Mouse (Mus musculus): ENCODE data around the gene Grk5.
"Not testable (repeated sequence)": the region's sequence is repeated elsewhere in the genome, so short reads cannot be mapped to it uniquely, and the experiment has no call there.

The Grk5 gene

GRCm38 (mm10) chr19:60911653-60912052, 22.1 kb downstream of the Grk5 start:
- no peak for DNase-seq (ENCODE audit: low spot score)

GRCm38 (mm10) chr19:60915236-60915635, 25.7 kb downstream of the Grk5 start:
- DNase-seq (ENCODE audit: low spot score), result no peak

GRCm38 (mm10) chr19:60915862-60916261, 26.3 kb downstream of the Grk5 start:
- DNase-seq (ENCODE audit: low spot score), result no peak

GRCm38 (mm10) chr19:60916869-60917570, 27.5 kb downstream of the Grk5 start:
- no peak for DNase-seq (ENCODE audit: low spot score)

- not testable (repeated sequence) for DNase-seq (ENCODE audit: low spot score)
Observed at GRCm38 (mm10) chr19:60924534-60924933, 35.0 kb downstream of the Grk5 start.

GRCm38 (mm10) chr19:60935001-60935400, 45.5 kb downstream of the Grk5 start:
- DNase-seq (ENCODE audit: low spot score), result no peak

GRCm38 (mm10) chr19:60939954-60940379, 50.4 kb downstream of the Grk5 start:
- no peak for DNase-seq (ENCODE audit: low spot score)

- DNase-seq (ENCODE audit: low spot score), result no peak
Observed at GRCm38 (mm10) chr19:60940866-60941265, 51.3 kb downstream of the Grk5 start.

- no peak for DNase-seq (ENCODE audit: low spot score)
Observed at GRCm38 (mm10) chr19:60945801-60946311, 56.3 kb downstream of the Grk5 start.

- no peak for DNase-seq (ENCODE audit: low spot score)
Observed at GRCm38 (mm10) chr19:60946656-60947055, 57.1 kb downstream of the Grk5 start.

- no peak for DNase-seq (ENCODE audit: low spot score)
Observed at GRCm38 (mm10) chr19:60948996-60949395, 59.4 kb downstream of the Grk5 start.

- DNase-seq (ENCODE audit: low spot score), result no peak
Observed at GRCm38 (mm10) chr19:60950056-60950869, 60.7 kb downstream of the Grk5 start.

- no peak for DNase-seq (ENCODE audit: low spot score)
Observed at GRCm38 (mm10) chr19:60955131-60955530, 65.6 kb downstream of the Grk5 start.

GRCm38 (mm10) chr19:60955712-60956111, 66.2 kb downstream of the Grk5 start:
- no peak for DNase-seq (ENCODE audit: low spot score)

GRCm38 (mm10) chr19:60956198-60956750, 66.7 kb downstream of the Grk5 start:
- no peak for DNase-seq (ENCODE audit: low spot score)

- DNase-seq (ENCODE audit: low spot score), result no peak
Observed at GRCm38 (mm10) chr19:60959706-60960230, 70.2 kb downstream of the Grk5 start.

- DNase-seq (ENCODE audit: low spot score), result no peak
Observed at GRCm38 (mm10) chr19:60962358-60963061, 73.0 kb downstream of the Grk5 start.

GRCm38 (mm10) chr19:60967909-60968308, 78.4 kb downstream of the Grk5 start:
- DNase-seq (ENCODE audit: low spot score), result no peak

- no peak for DNase-seq (ENCODE audit: low spot score)
Observed at GRCm38 (mm10) chr19:60970406-60970805, 80.9 kb downstream of the Grk5 start.

- DNase-seq (ENCODE audit: low spot score), result no peak
Observed at GRCm38 (mm10) chr19:60971598-60971997, 82.0 kb downstream of the Grk5 start.

GRCm38 (mm10) chr19:60972281-60973015, 82.9 kb downstream of the Grk5 start:
- DNase-seq (ENCODE audit: low spot score), result no peak
